17 mouse cellular contexts compared by ENCODE assay signal in the genomic region with DNA sequence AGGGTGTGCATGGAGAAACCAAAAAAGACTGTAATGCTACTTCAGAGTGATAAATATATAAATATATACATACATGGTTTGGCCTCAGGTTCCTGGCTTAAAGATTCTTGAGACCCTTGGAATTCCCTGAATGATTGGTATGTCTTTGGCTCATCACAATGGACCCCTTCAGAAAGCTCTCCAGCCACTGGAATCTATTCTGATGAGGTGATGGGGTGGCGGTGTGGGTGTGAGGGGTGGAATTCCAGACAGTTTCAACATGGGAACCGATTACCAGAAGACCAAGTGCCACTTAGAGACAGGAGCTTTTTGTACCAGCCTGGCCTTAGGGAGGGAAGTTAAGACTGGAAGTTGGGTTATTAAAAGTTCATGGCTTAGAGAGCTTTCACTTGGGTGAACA.
A peak's percentile ranks its signal among the peaks of the same experiment; 100 is the strongest.
DNase-seq lines count a peak whose midpoint lies in the region; ATAC-seq and TF ChIP-seq lines count a peak whose summit lies in the region.
"Had no signal": no experiment of that assay in that cellular context is flagged by ENCODE, and none has a peak within 500 bp of the region (broad histone marks: within the 10 kb centered on the region; RNA-seq: fewer than 3 reads in every experiment).

No protein-coding gene starts in this region.

- peak; percentile 76 for ATAC-seq in lung, postnatal 0 days
- ATAC-seq in hindbrain, embryonic 14.5 days (ENCODE audit: low FRiP score): no peak
- ATAC-seq: forebrain, embryonic 14.5 days; intestine, postnatal 0 days; liver, postnatal 0 days had no signal

- no peaks in the 10 kb centered on the region for H3K36me3 ChIP-seq in lung, postnatal 0 days (ENCODE audit: insufficient read depth, low read length)
- no peaks in the 10 kb centered on the region for H3K36me3 ChIP-seq in hindbrain, embryonic 14.5 days (replicated peaks; ENCODE audit: control insufficient read depth, insufficient read depth)
- no peaks in the 10 kb centered on the region for H3K36me3 ChIP-seq in forebrain, embryonic 10.5 days (replicated peaks)
- H3K36me3 ChIP-seq: embryonic facial prominence, embryonic 13.5 days had no signal

- no peaks in the 10 kb centered on the region for H3K9me3 ChIP-seq in lung, postnatal 0 days (ENCODE audit: low read length)
- no peaks in the 10 kb centered on the region for H3K9me3 ChIP-seq in hindbrain, embryonic 14.5 days (ENCODE audit: control insufficient read depth, low read length)
- no peaks in the 10 kb centered on the region for H3K9me3 ChIP-seq in forebrain, embryonic 10.5 days

- no peak overlapping the region for H3K27ac ChIP-seq in lung, postnatal 0 days (ENCODE audit: low read length)
- no peak overlapping the region for H3K27ac ChIP-seq in hindbrain, embryonic 14.5 days
- no peak overlapping the region for H3K27ac ChIP-seq in forebrain, embryonic 10.5 days
- H3K27ac ChIP-seq: embryonic facial prominence, embryonic 13.5 days; layer of hippocampus, adult 2 months had no signal

- no peak overlapping the region for H3K4me2 ChIP-seq in lung, postnatal 0 days (replicated peaks; ENCODE audit: low read depth, low read length)
- H3K4me2 ChIP-seq in hindbrain, embryonic 14.5 days (replicated peaks): no peak overlapping the region
- H3K4me2 ChIP-seq: embryonic facial prominence, embryonic 13.5 days; liver, embryonic 11.5 days had no signal

- no peak for TF ChIP-seq CTCF in lung, postnatal 0 days (IDR thresholded peaks at IDR 0.05)

- peak; percentile 6 for DNase-seq in embryo, embryonic 10 days (ENCODE audit: low spot score)
- no peak for DNase-seq in embryo, embryonic 9.5 days (ENCODE audit: extremely low spot score)
- DNase-seq in lung, postnatal 0 days (ENCODE audit: low spot score): peak; percentile 40
- DNase-seq in lung, postnatal 25 days (ENCODE audit: low spot score): no peak
- peak; percentile 24 for DNase-seq in lung, postnatal 10 days
- DNase-seq in hindbrain, embryonic 14.5 days (ENCODE audit: low spot score): no peak
- no peak for DNase-seq in forebrain, embryonic 10.5 days (ENCODE audit: extremely low spot score, low spot score)
- DNase-seq: cerebellum, adult 8-10 months; kidney, postnatal 25 days; liver, postnatal 0 days; thymus, postnatal 14 days had no signal

- H3K9ac ChIP-seq in lung, postnatal 0 days (replicated peaks; ENCODE audit: low read depth): no peak overlapping the region
- H3K9ac ChIP-seq in hindbrain, embryonic 14.5 days: no peak overlapping the region
- H3K9ac ChIP-seq: embryonic facial prominence, embryonic 13.5 days; liver, postnatal 0 days had no signal

- H3K27me3 ChIP-seq in lung, postnatal 0 days (replicated peaks; ENCODE audit: insufficient read depth, low read length): no peaks in the 10 kb centered on the region
- no peaks in the 10 kb centered on the region for H3K27me3 ChIP-seq in hindbrain, embryonic 14.5 days (ENCODE audit: control insufficient read depth, insufficient read depth, low read length)
- H3K27me3 ChIP-seq in forebrain, embryonic 10.5 days (ENCODE audit: poor library complexity, severe bottlenecking): no peaks in the 10 kb centered on the region
- H3K27me3 ChIP-seq: embryonic facial prominence, embryonic 13.5 days had no signal

- H3K4me1 ChIP-seq in lung, postnatal 0 days (ENCODE audit: insufficient read depth, low read depth, low read length): no peaks in the 10 kb centered on the region
- no peaks in the 10 kb centered on the region for H3K4me1 ChIP-seq in hindbrain, embryonic 14.5 days (replicated peaks; ENCODE audit: control insufficient read depth, insufficient read depth, low read length)
- peaks cover 3% of the 10 kb centered on the region; the same call in 1 of the 2 replicates for H3K4me1 ChIP-seq in forebrain, embryonic 10.5 days
- H3K4me1 ChIP-seq: embryonic facial prominence, embryonic 13.5 days had no signal

- H3K4me3 ChIP-seq in lung, postnatal 0 days (ENCODE audit: low read depth, low read length): no peak overlapping the region
- no peak overlapping the region for H3K4me3 ChIP-seq in hindbrain, embryonic 14.5 days (replicated peaks; ENCODE audit: low read length)
- H3K4me3 ChIP-seq in forebrain, embryonic 10.5 days: no peak overlapping the region
- H3K4me3 ChIP-seq: embryonic facial prominence, embryonic 13.5 days; erythroblast, embryonic 14.5 days; layer of hippocampus, adult 2 months had no signal

- TF ChIP-seq EP300 in lung, postnatal 0 days (IDR thresholded peaks at IDR 0.05): peak; percentile 88

- 45% methylated on average over 2 of the region's 2 CpGs for WGBS in lung, postnatal 0 days
- 72% methylated on average over 2 of the region's 2 CpGs for WGBS in hindbrain, embryonic 14.5 days
- WGBS in forebrain, embryonic 10.5 days: 62% methylated on average over 2 of the region's 2 CpGs

Comparison
In these comparisons a context has a peak if more than half of its experiments do, and no peak if none do; other contexts are left out.
1. DNase-seq: peak in embryo, embryonic 10 days (single experiment), lung, postnatal 0 days (single experiment) and lung, postnatal 10 days (single experiment); none in embryo, embryonic 9.5 days (single experiment), lung, postnatal 25 days (single experiment), hindbrain, embryonic 14.5 days (single experiment) and forebrain, embryonic 10.5 days (single experiment).